Mouse (Mus musculus) CH12.LX (cell line): Measurements from ENCODE around the gene Phactr1.

Experiments
- CTCF ChIP-seq, 2 experiments: IDR thresholded peaks in 1 of 2; conservative IDR thresholded peaks in 1 of 2; 2 replicates each; pipeline ENCODE4 v1.5.1; 2011 to 2012; ENCODE audit warnings: low read depth in 2 of 2, low read length in 2 of 2, improper control_type of control experiment in 1 of 2, inconsistent platforms in 1 of 2, mild to moderate bottlenecking in 1 of 2, moderate library complexity in 1 of 2
- EP300 ChIP-seq: IDR thresholded peaks from 2 replicates; pipeline ENCODE4 v1.6.1; 2011; ENCODE audit warnings: low read length, improper control_type of control experiment
- GABPA ChIP-seq: IDR thresholded peaks from 2 replicates; pipeline ENCODE4 v1.6.1; 2012; ENCODE audit warnings: low read depth, low read length, improper control_type of control experiment, inconsistent platforms; ENCODE audit not compliant: insufficient replicate concordance
- MAFK ChIP-seq: IDR thresholded peaks from 2 replicates; pipeline ENCODE4 v1.6.1; 2011; ENCODE audit warnings: low read length, improper control_type of control experiment; ENCODE audit not compliant: insufficient replicate concordance
- MAX ChIP-seq: IDR thresholded peaks from 2 replicates; pipeline ENCODE4 v1.6.1; 2011; ENCODE audit warnings: low read length, improper control_type of control experiment
- NRF1 ChIP-seq: IDR thresholded peaks from 2 replicates; pipeline ENCODE4 v1.6.1; 2014; ENCODE audit warnings: low read depth, mild to moderate bottlenecking, inconsistent platforms, low read length, improper control_type of control experiment, moderate library complexity
- POLR2A ChIP-seq: IDR thresholded peaks from 2 replicates; pipeline ENCODE4 v1.6.1; 2011; ENCODE audit warnings: low read depth, mild to moderate bottlenecking, improper control_type of control experiment, low read length
- POLR2AphosphoS2 ChIP-seq: IDR thresholded peaks from 2 replicates; pipeline ENCODE4 v1.6.1; 2011; ENCODE audit warnings: low read depth, low read length, improper control_type of control experiment
- SIN3A ChIP-seq: IDR thresholded peaks from 2 replicates; pipeline ENCODE4 v1.6.1; 2012; ENCODE audit warnings: low read length, improper control_type of control experiment, inconsistent platforms
- TCF12 ChIP-seq: IDR thresholded peaks from 2 replicates; pipeline ENCODE4 v1.6.1; 2014; ENCODE audit warnings: low read depth, mild to moderate bottlenecking, inconsistent platforms, low read length, improper control_type of control experiment
- ZKSCAN1 ChIP-seq: IDR thresholded peaks from 2 replicates; pipeline ENCODE4 v1.6.1; 2012; ENCODE audit warnings: low read depth, inconsistent platforms, low read length, improper control_type of control experiment, borderline replicate concordance
- ZMIZ1 ChIP-seq: IDR thresholded peaks from 2 replicates; pipeline ENCODE4 v1.6.1; 2012; ENCODE audit warnings: low read depth, mild to moderate bottlenecking, inconsistent platforms, low read length, improper control_type of control experiment

- TF ChIP-seq POLR2AphosphoS2 (no peak), POLR2A (no peak), ZMIZ1 (no peak), MAFK (no peak), EP300 (no peak), ZKSCAN1 (no peak), MAX (no peak), CTCF (conservative IDR thresholded peaks at IDR 0.05 in 1 of 2, IDR thresholded peaks at IDR 0.05 in 1 of 2; ENCODE audit: low read depth in 2 of 2, low read length in 2 of 2) (no peak), TCF12 (no peak), GABPA (no peak), SIN3A (no peak), NRF1 (no peak)
Measured at GRCm38 (mm10) chr13:42973961-42974360, 293.5 kb downstream of the Phactr1 start.
